Mouse (Mus musculus) brain, adult 2 months (tissue): Measurements from ENCODE around the gene Akap2.
A peak's percentile ranks its signal among the peaks of the same experiment; 100 is the strongest.

ENCODE experiments used
- DNase-seq: peaks from one replicate; pipeline ENCODE4 v3.0.0; 2011; ENCODE audit warnings: low read depth, low spot score

The Akap2 gene

GRCm38 (mm10) chr4:57755085-57755484 lies 37.6 kb downstream of the Akap2 start:
- no peak for DNase-seq

GRCm38 (mm10) chr4:57757997-57758396 lies 40.5 kb downstream of the Akap2 start:
- peak; percentile 61 for DNase-seq

- peak; percentile 25 for DNase-seq
Observed at GRCm38 (mm10) chr4:57762424-57762823, 45.0 kb downstream of the Akap2 start.

- peak; percentile 69 for DNase-seq
Observed at GRCm38 (mm10) chr4:57764392-57764791, 46.9 kb downstream of the Akap2 start.

- DNase-seq = no peak
Observed at GRCm38 (mm10) chr4:57764926-57765325, 47.5 kb downstream of the Akap2 start.

- peak; percentile 7 for DNase-seq
Observed at GRCm38 (mm10) chr4:57765806-57766205, 48.3 kb downstream of the Akap2 start.

- DNase-seq = no peak
Observed at GRCm38 (mm10) chr4:57769007-57769406, 51.5 kb downstream of the Akap2 start.

- peak; percentile 42 for DNase-seq
Observed at GRCm38 (mm10) chr4:57770185-57770823, 52.8 kb downstream of the Akap2 start.

GRCm38 (mm10) chr4:57771558-57772219 lies 54.2 kb downstream of the Akap2 start:
- DNase-seq = no peak

- DNase-seq = no peak
Observed at GRCm38 (mm10) chr4:57772851-57773510, 55.5 kb downstream of the Akap2 start.

GRCm38 (mm10) chr4:57774517-57774916 lies 57.1 kb downstream of the Akap2 start:
- DNase-seq = no peak

- no peak for DNase-seq
Observed at GRCm38 (mm10) chr4:57775582-57775981, 58.1 kb downstream of the Akap2 start.

- DNase-seq = no peak
Observed at GRCm38 (mm10) chr4:57780403-57780802, 62.9 kb downstream of the Akap2 start.

GRCm38 (mm10) chr4:57780833-57781641 lies 63.6 kb downstream of the Akap2 start:
- no peak for DNase-seq

- DNase-seq = peak; percentile 64
Observed at GRCm38 (mm10) chr4:57781994-57782393, 64.5 kb downstream of the Akap2 start.

- no peak for DNase-seq
Observed at GRCm38 (mm10) chr4:57782549-57783390, 65.3 kb downstream of the Akap2 start.

GRCm38 (mm10) chr4:57783391-57783770 lies 65.9 kb downstream of the Akap2 start:
- DNase-seq = peak; percentile 21

- DNase-seq = peak; percentile 15
Observed at GRCm38 (mm10) chr4:57783853-57784600, 66.6 kb downstream of the Akap2 start.

- DNase-seq = no peak
Observed at GRCm38 (mm10) chr4:57788709-57789108, 71.3 kb downstream of the Akap2 start.

- DNase-seq = no peak
Observed at GRCm38 (mm10) chr4:57789118-57789517, 71.7 kb downstream of the Akap2 start.
